Mouse (Mus musculus): ENCODE measurements at regions not wholly inside any gene's neighbourhood (a gene's known extent, or its start where the extent isn't known, plus 50 kb on each side); places are given as distances from the start of the nearest gene placed in this dataset.

GRCm38 (mm10) chrX:166765647-166766046, 180.1 kb upstream of the Egfl6 start:
- no peaks in the 10 kb centered on the region for H3K9me3 ChIP-seq (replicated peaks)
- no peaks in the 10 kb centered on the region for H3K36me3 ChIP-seq
- DNase-seq (ENCODE audit: low spot score) = no peak
- H3K27me3 ChIP-seq (ENCODE audit: low read depth, poor library complexity, severe bottlenecking) = peaks cover 91% of the 10 kb centered on the region
- H3K4me3 ChIP-seq = no peak overlapping the region
- H3K4me1 ChIP-seq = no peaks in the 10 kb centered on the region
- 83% methylated on average over 2 of the region's 2 CpGs for WGBS
- no peak overlapping the region for H3K27ac ChIP-seq

- Histone ChIP-seq H3K27me3 (ENCODE audit: low read depth, poor library complexity, severe bottlenecking) (peaks cover 91% of the 10 kb centered on the region), H3K36me3 (no peaks in the 10 kb centered on the region), H3K9me3 (replicated peaks) (no peaks in the 10 kb centered on the region), H3K4me3 (no peak overlapping the region), H3K4me1 (no peaks in the 10 kb centered on the region), H3K27ac (no peak overlapping the region)
- WGBS = 89% methylated on average over 2 of the region's 2 CpGs
- no peak for DNase-seq (ENCODE audit: low spot score)
Measured at GRCm38 (mm10) chrX:166762098-166762497, 176.6 kb upstream of the Egfl6 start.

- 50% methylated on average over 1 of the region's 1 CpGs for WGBS
- peaks cover 89% of the 10 kb centered on the region for H3K27me3 ChIP-seq (ENCODE audit: low read depth, poor library complexity, severe bottlenecking)
- no peaks in the 10 kb centered on the region for H3K9me3 ChIP-seq (replicated peaks)
- H3K27ac ChIP-seq = no peak overlapping the region
- no peaks in the 10 kb centered on the region for H3K36me3 ChIP-seq
- H3K4me1 ChIP-seq = no peaks in the 10 kb centered on the region
- no peak overlapping the region for H3K4me3 ChIP-seq
- no peak for DNase-seq (ENCODE audit: low spot score)
Measured at GRCm38 (mm10) chrX:166757152-166757551, 171.6 kb upstream of the Egfl6 start.

- 78% methylated on average over 3 of the region's 3 CpGs for WGBS
- no peaks in the 10 kb centered on the region for H3K4me1 ChIP-seq
- no peaks in the 10 kb centered on the region for H3K9me3 ChIP-seq (replicated peaks)
- no peak overlapping the region for H3K27ac ChIP-seq
- peaks cover 76% of the 10 kb centered on the region for H3K27me3 ChIP-seq (ENCODE audit: low read depth, poor library complexity, severe bottlenecking)
- H3K4me3 ChIP-seq = no peak overlapping the region
- DNase-seq (ENCODE audit: low spot score) = no peak
- H3K36me3 ChIP-seq = no peaks in the 10 kb centered on the region
Measured at GRCm38 (mm10) chrX:166754967-166755654, 169.6 kb upstream of the Egfl6 start.

- whole genome bisulfite sequencing = 74% methylated on average over 8 of the region's 8 CpGs
- Histone ChIP-seq H3K9me3 (replicated peaks) (no peaks in the 10 kb centered on the region), H3K27me3 (ENCODE audit: low read depth, poor library complexity, severe bottlenecking) (peaks cover 72% of the 10 kb centered on the region)
Measured at GRCm38 (mm10) chrX:166749055-166749679, 163.6 kb upstream of the Egfl6 start.

GRCm38 (mm10) chrX:166731354-166731753, 145.8 kb upstream of the Egfl6 start:
- no peak for DNase-seq (ENCODE audit: low spot score)
- 93% methylated on average over 2 of the region's 2 CpGs for WGBS
- Histone ChIP-seq H3K9me3 (replicated peaks) (no peaks in the 10 kb centered on the region), H3K4me3 (no peak overlapping the region), H3K4me1 (no peaks in the 10 kb centered on the region), H3K27me3 (ENCODE audit: low read depth, poor library complexity, severe bottlenecking) (peaks cover 77% of the 10 kb centered on the region), H3K36me3 (no peaks in the 10 kb centered on the region), H3K27ac (no peak overlapping the region)

More at GRCm38 (mm10) chrX:166749055-166749679, 163.6 kb upstream of the Egfl6 start:
- no peak overlapping the region for H3K27ac ChIP-seq
- no peak overlapping the region for H3K4me3 ChIP-seq
- no peak for DNase-seq (ENCODE audit: low spot score)
- no peaks in the 10 kb centered on the region for H3K36me3 ChIP-seq
- H3K4me1 ChIP-seq = no peaks in the 10 kb centered on the region

- no peak overlapping the region for H3K4me3 ChIP-seq
- 91% methylated on average over 2 of the region's 2 CpGs for WGBS
- no peaks in the 10 kb centered on the region for H3K36me3 ChIP-seq
- H3K27me3 ChIP-seq (ENCODE audit: low read depth, poor library complexity, severe bottlenecking) = peaks cover 89% of the 10 kb centered on the region
- no peak for DNase-seq (ENCODE audit: low spot score)
- H3K9me3 ChIP-seq (replicated peaks) = no peaks in the 10 kb centered on the region
- no peaks in the 10 kb centered on the region for H3K4me1 ChIP-seq
- H3K27ac ChIP-seq = no peak overlapping the region
Measured at GRCm38 (mm10) chrX:166728622-166728928, 143.1 kb upstream of the Egfl6 start.

- H3K4me1 ChIP-seq = no peaks in the 10 kb centered on the region
- H3K4me3 ChIP-seq = no peak overlapping the region
- H3K27ac ChIP-seq = no peak overlapping the region
- WGBS = 39% methylated on average over 7 of the region's 7 CpGs
- peaks cover 90% of the 10 kb centered on the region for H3K27me3 ChIP-seq (ENCODE audit: low read depth, poor library complexity, severe bottlenecking)
- H3K36me3 ChIP-seq = no peaks in the 10 kb centered on the region
- DNase-seq (ENCODE audit: low spot score) = no peak
- no peaks in the 10 kb centered on the region for H3K9me3 ChIP-seq (replicated peaks)
Measured at GRCm38 (mm10) chrX:166727823-166728621, 142.5 kb upstream of the Egfl6 start.

- Histone ChIP-seq H3K4me1 (no peaks in the 10 kb centered on the region), H3K27me3 (ENCODE audit: low read depth, poor library complexity, severe bottlenecking) (peaks cover 95% of the 10 kb centered on the region), H3K9me3 (replicated peaks) (no peaks in the 10 kb centered on the region), H3K4me3 (no peak overlapping the region), H3K27ac (no peak overlapping the region), H3K36me3 (no peaks in the 10 kb centered on the region)
- no peak for DNase-seq (ENCODE audit: low spot score)
- WGBS = 88% methylated on average over 6 of the region's 6 CpGs
Measured at GRCm38 (mm10) chrX:166725761-166726503, 140.4 kb upstream of the Egfl6 start.

- Histone ChIP-seq H3K27me3 (ENCODE audit: low read depth, poor library complexity, severe bottlenecking) (peaks cover 94% of the 10 kb centered on the region), H3K4me1 (no peaks in the 10 kb centered on the region), H3K27ac (no peak overlapping the region), H3K9me3 (replicated peaks) (no peaks in the 10 kb centered on the region), H3K36me3 (no peaks in the 10 kb centered on the region), H3K4me3 (no peak overlapping the region)
- no peak for DNase-seq (ENCODE audit: low spot score)
Measured at GRCm38 (mm10) chrX:166718075-166718474, 132.6 kb upstream of the Egfl6 start.

GRCm38 (mm10) chrX:166709306-166709705, 123.8 kb upstream of the Egfl6 start:
- Histone ChIP-seq H3K4me3 (no peak overlapping the region), H3K4me1 (no peaks in the 10 kb centered on the region), H3K27me3 (ENCODE audit: low read depth, poor library complexity, severe bottlenecking) (peaks cover 78% of the 10 kb centered on the region), H3K9me3 (replicated peaks) (no peaks in the 10 kb centered on the region), H3K36me3 (no peaks in the 10 kb centered on the region), H3K27ac (no peak overlapping the region)
- DNase-seq (ENCODE audit: low spot score) = no peak
- WGBS = 91% methylated on average over 2 of the region's 2 CpGs

GRCm38 (mm10) chrX:166708106-166708505, 122.6 kb upstream of the Egfl6 start:
- WGBS = 57% methylated on average over 1 of the region's 1 CpGs
- H3K27me3 ChIP-seq (ENCODE audit: low read depth, poor library complexity, severe bottlenecking) = peaks cover 79% of the 10 kb centered on the region

GRCm38 (mm10) chrX:166707029-166707428, 121.5 kb upstream of the Egfl6 start:
- whole genome bisulfite sequencing = 59% methylated on average over 1 of the region's 1 CpGs
- no peaks in the 10 kb centered on the region for H3K4me1 ChIP-seq

More at GRCm38 (mm10) chrX:166708106-166708505, 122.6 kb upstream of the Egfl6 start:
- no peak for DNase-seq (ENCODE audit: low spot score)
- no peak overlapping the region for H3K27ac ChIP-seq
- no peak overlapping the region for H3K4me3 ChIP-seq
- H3K9me3 ChIP-seq (replicated peaks) = no peaks in the 10 kb centered on the region
- H3K36me3 ChIP-seq = no peaks in the 10 kb centered on the region
- H3K4me1 ChIP-seq = no peaks in the 10 kb centered on the region

More at GRCm38 (mm10) chrX:166707029-166707428, 121.5 kb upstream of the Egfl6 start:
- H3K27ac ChIP-seq = no peak overlapping the region
- H3K4me3 ChIP-seq = no peak overlapping the region
- no peak for DNase-seq (ENCODE audit: low spot score)
- H3K27me3 ChIP-seq (ENCODE audit: low read depth, poor library complexity, severe bottlenecking) = peaks cover 70% of the 10 kb centered on the region
- no peaks in the 10 kb centered on the region for H3K9me3 ChIP-seq (replicated peaks)
- H3K36me3 ChIP-seq = no peaks in the 10 kb centered on the region
